Mouse (Mus musculus): ENCODE results near the gene Dusp15. TPM values are rescaled to one million over a fixed set of nuclear protein-coding genes. Genes with fewer than 3 reads are reported as not detected.

Dusp15 gene
- polyA plus RNA-seq, 1 experiment from 2014 or later, result 8.8 TPM

DNA sequence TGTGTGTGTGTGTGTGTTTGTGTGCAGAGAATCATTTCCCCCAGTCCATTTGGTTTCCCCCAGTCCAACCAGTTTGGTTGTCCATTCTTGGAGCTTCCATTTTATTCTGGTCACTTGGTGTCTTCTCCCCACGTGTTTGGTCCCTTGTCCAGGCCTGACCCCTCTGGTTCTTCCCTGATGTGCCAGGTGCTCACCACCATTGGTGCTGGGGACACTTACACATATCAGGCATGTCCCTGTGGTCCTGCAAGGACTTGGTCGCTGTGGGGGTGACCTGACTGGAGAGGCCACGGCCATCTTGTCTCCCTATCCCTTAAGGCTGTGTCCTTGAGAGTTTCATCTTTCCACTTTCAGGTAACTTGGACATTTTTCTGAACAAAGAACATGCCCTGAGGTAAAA is 54.6 kb downstream of the Dusp15 start:
- Histone ChIP-seq H3K9ac (ENCODE audit: low read depth, low read length) (no peak overlapping the region), H3K27me3 (ENCODE audit: insufficient read depth, low read length) (no peaks in the 10 kb centered on the region), H3K9me3 (replicated peaks; ENCODE audit: low read length) (no peaks in the 10 kb centered on the region), H3K4me1 (replicated peaks; ENCODE audit: insufficient read depth, low read length) (no peaks in the 10 kb centered on the region), H3K36me3 (ENCODE audit: insufficient read depth, low read length) (peaks cover 25% of the 10 kb centered on the region), H3K4me2 (ENCODE audit: low read length) (no peak overlapping the region), H3K4me3 (replicated peaks; ENCODE audit: low read depth, low read length) (no peak overlapping the region), H3K27ac (no peak overlapping the region)
- WGBS, result 78% methylated on average over 3 of the region's 3 CpGs
- DNase-seq (ENCODE audit: low spot score), result no peak
- ATAC-seq (replicated peaks; ENCODE audit: low FRiP score, low read depth), result no peak
- no peak for TF ChIP-seq CTCF (IDR thresholded peaks at IDR 0.05; ENCODE audit: low read depth)

DNA sequence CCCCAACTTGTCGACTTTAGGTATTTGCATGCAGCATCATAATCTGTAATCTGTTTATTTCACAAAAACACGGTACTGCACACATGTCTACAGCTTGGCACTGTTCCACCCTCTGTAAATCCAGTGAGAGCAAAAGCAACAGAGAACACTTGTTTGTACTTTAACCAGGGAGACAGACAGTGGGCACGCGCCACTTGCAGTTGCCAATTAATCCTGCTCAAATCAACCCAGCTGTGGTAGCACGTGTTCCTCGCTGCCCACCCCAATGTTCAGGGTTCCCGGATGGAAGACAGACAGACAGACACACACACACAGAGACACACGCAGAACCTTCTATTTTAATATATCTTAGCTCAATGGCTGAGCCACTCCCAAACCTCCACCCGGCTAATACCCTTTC is 55.7 kb downstream of the Dusp15 start:
- Histone ChIP-seq H3K36me3 (ENCODE audit: insufficient read depth, low read length) (peaks cover 34% of the 10 kb centered on the region), H3K4me1 (replicated peaks; ENCODE audit: insufficient read depth, low read length) (no peaks in the 10 kb centered on the region), H3K9me3 (replicated peaks; ENCODE audit: low read length) (no peaks in the 10 kb centered on the region), H3K4me2 (ENCODE audit: low read length) (no peak overlapping the region), H3K27ac (no peak overlapping the region), H3K9ac (ENCODE audit: low read depth, low read length) (no peak overlapping the region), H3K27me3 (ENCODE audit: insufficient read depth, low read length) (no peaks in the 10 kb centered on the region), H3K4me3 (replicated peaks; ENCODE audit: low read depth, low read length) (no peak overlapping the region)
- no peak for TF ChIP-seq CTCF (IDR thresholded peaks at IDR 0.05; ENCODE audit: low read depth)
- ATAC-seq (replicated peaks; ENCODE audit: low FRiP score, low read depth) (no peak), DNase-seq (ENCODE audit: low spot score) (no peak)
- 87% methylated on average over 9 of the region's 9 CpGs for WGBS

Other genes with a start within 250 kb of the Dusp15 start
- gene Id1, start 215.4 kb downstream of the Dusp15 start, polyA plus RNA-seq (2015; fragmentation: Nextera tagmentation; extraction: Ambion mirVana), result 170 and 194 TPM in 2 replicates
- 15.8 and 16.3 TPM in 2 replicates for gene Cox4i2, start 197.5 kb downstream of the Dusp15 start, polyA plus RNA-seq (2015; fragmentation: Nextera tagmentation; extraction: Ambion mirVana)
- gene Bcl2l1, start 120.0 kb downstream of the Dusp15 start, polyA plus RNA-seq (2015; fragmentation: Nextera tagmentation; extraction: Ambion mirVana), result 95.6 and 98.7 TPM in 2 replicates
- gene Tpx2, start 103.7 kb downstream of the Dusp15 start, polyA plus RNA-seq (2015; fragmentation: Nextera tagmentation; extraction: Ambion mirVana), result 37.3 and 41.4 TPM in 2 replicates
- 0.14 and 0.21 TPM in 2 replicates for gene Mylk2, start 40.3 kb downstream of the Dusp15 start, polyA plus RNA-seq (2015; fragmentation: Nextera tagmentation; extraction: Ambion mirVana)
- gene Foxs1, start 18.5 kb downstream of the Dusp15 start, polyA plus RNA-seq (2015; fragmentation: Nextera tagmentation; extraction: Ambion mirVana), result 9.4 and 10.4 TPM in 2 replicates
- 0.64 and 0.75 TPM in 2 replicates for gene Ttll9, start 10.8 kb upstream of the Dusp15 start, polyA plus RNA-seq (2015; fragmentation: Nextera tagmentation; extraction: Ambion mirVana)
- gene Pdrg1, start 63.7 kb upstream of the Dusp15 start, polyA plus RNA-seq (2015; fragmentation: Nextera tagmentation; extraction: Ambion mirVana), result 103 and 109 TPM in 2 replicates
- not detected in 2 replicates for gene Xkr7, start 80.2 kb upstream of the Dusp15 start, polyA plus RNA-seq (2015; fragmentation: Nextera tagmentation; extraction: Ambion mirVana)
- gene Ccm2l, start 114.3 kb upstream of the Dusp15 start, polyA plus RNA-seq (2015; fragmentation: Nextera tagmentation; extraction: Ambion mirVana), result 3.4 TPM in 2 replicates
- gene Hck, start 156.8 kb upstream of the Dusp15 start, polyA plus RNA-seq (2015; fragmentation: Nextera tagmentation; extraction: Ambion mirVana), result 3.6 and 4.3 TPM in 2 replicates
- gene Tm9sf4, start 209.6 kb upstream of the Dusp15 start, polyA plus RNA-seq (2015; fragmentation: Nextera tagmentation; extraction: Ambion mirVana), result 68.1 and 74.5 TPM in 2 replicates